Mouse (Mus musculus) liver, postnatal 0 days (tissue): ENCODE results near the gene Stard13.

Source experiments
- CTCF ChIP-seq: sonication (generic); IDR thresholded peaks from 2 replicates; pipeline ENCODE4 v1.5.1; 2016; ENCODE audit warnings: antibody characterized with exemption, low read depth
- EP300 ChIP-seq: IDR thresholded peaks from 2 replicates; pipeline ENCODE4 v1.6.1; 2016; ENCODE audit warnings: antibody characterized with exemption, low read depth, mild to moderate bottlenecking

DNA sequence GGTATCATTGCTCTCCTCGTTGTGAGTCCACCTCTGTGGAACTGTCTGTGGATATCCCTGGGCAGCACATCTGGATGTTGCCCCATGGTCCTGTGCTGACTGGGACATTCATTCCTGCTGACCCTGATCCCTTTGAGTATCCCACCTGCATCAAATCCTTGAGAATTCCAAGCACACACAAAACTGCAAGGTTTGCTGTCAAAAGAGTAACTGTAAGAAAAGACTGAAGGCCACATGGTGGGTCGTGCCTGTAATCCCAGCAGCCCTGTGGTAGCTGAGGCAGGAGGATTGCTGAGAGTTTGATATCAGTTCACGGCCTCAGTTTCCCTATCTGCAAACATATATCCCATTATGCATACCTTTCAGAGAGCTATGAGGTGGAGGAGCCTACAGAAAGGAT is 126.8 kb downstream of the Stard13 start:
- TF ChIP-seq EP300 = no peak
- no peak for TF ChIP-seq CTCF
